Comparison of ENCODE assay signal across 10 mouse cellular contexts in genomic region chr1:151708966-151709733, GRCm38 (mm10). TPM values are rescaled to one million over a fixed set of nuclear protein-coding genes. Genes with fewer than 3 reads are reported as not detected.
A peak's percentile ranks its signal among the peaks of the same experiment; 100 is the strongest.
DNase-seq lines count a peak whose midpoint lies in the region; ATAC-seq lines count a peak whose summit lies in the region.
"Had no signal": no experiment of that assay in that cellular context is flagged by ENCODE, and none has a peak within 500 bp of the region (broad histone marks: within the 10 kb centered on the region; RNA-seq: fewer than 3 reads in every experiment).

No protein-coding gene starts in this region.

- H3K4me3 ChIP-seq in hindbrain, embryonic 14.5 days (replicated peaks; ENCODE audit: low read length) = no peak overlapping the region
- H3K4me3 ChIP-seq in hindbrain, embryonic 12.5 days = no peak overlapping the region

- 73% methylated on average over 13 of the region's 13 CpGs for WGBS in hindbrain, embryonic 14.5 days
- 69% methylated on average over 13 of the region's 13 CpGs for whole genome bisulfite sequencing in hindbrain, embryonic 12.5 days

- H3K4me1 ChIP-seq in hindbrain, embryonic 14.5 days (replicated peaks; ENCODE audit: control insufficient read depth, insufficient read depth, low read length) = no peaks in the 10 kb centered on the region
- peaks cover 11% of the 10 kb centered on the region; the same call in 1 of the 2 replicates for H3K4me1 ChIP-seq in hindbrain, embryonic 12.5 days

- H3K9me3 ChIP-seq in hindbrain, embryonic 14.5 days (ENCODE audit: control insufficient read depth, low read length) = no peaks in the 10 kb centered on the region
- H3K9me3 ChIP-seq in hindbrain, embryonic 12.5 days (replicated peaks) = no peaks in the 10 kb centered on the region

- no peak overlapping the region for H3K4me2 ChIP-seq in hindbrain, embryonic 14.5 days (replicated peaks)
- no peak overlapping the region for H3K4me2 ChIP-seq in hindbrain, embryonic 12.5 days (replicated peaks)

- no peak overlapping the region for H3K9ac ChIP-seq in hindbrain, embryonic 14.5 days
- H3K9ac ChIP-seq in hindbrain, embryonic 12.5 days = no peak overlapping the region

- DNase-seq in hindbrain, embryonic 14.5 days (ENCODE audit: low spot score) = peak; percentile 48
- peak; percentile 70 for DNase-seq in 416B (ENCODE audit: low read depth)
- peak; percentile 72 for DNase-seq in adipocyte (ENCODE audit: low spot score)
- peak; percentile 73 for DNase-seq in kidney, postnatal 14 days
- no peak for DNase-seq in layer of hippocampus, adult 11-12 months (ENCODE audit: low spot score)
- DNase-seq: thymus, adult 2 months had no signal

- no peaks in the 10 kb centered on the region for H3K27me3 ChIP-seq in hindbrain, embryonic 14.5 days (ENCODE audit: control insufficient read depth, insufficient read depth, low read length)
- H3K27me3 ChIP-seq in hindbrain, embryonic 12.5 days = no peaks in the 10 kb centered on the region

- no peak overlapping the region for H3K27ac ChIP-seq in hindbrain, embryonic 14.5 days
- H3K27ac ChIP-seq in hindbrain, embryonic 12.5 days = no peak overlapping the region
- H3K27ac ChIP-seq: macrophage had no signal

- no peaks in the 10 kb centered on the region for H3K36me3 ChIP-seq in hindbrain, embryonic 14.5 days (replicated peaks; ENCODE audit: control insufficient read depth, insufficient read depth)
- no peaks in the 10 kb centered on the region for H3K36me3 ChIP-seq in hindbrain, embryonic 12.5 days

- no peak for ATAC-seq in hindbrain, embryonic 14.5 days (ENCODE audit: low FRiP score)
- ATAC-seq in hindbrain, embryonic 12.5 days (ENCODE audit: low FRiP score) = no peak
- ATAC-seq in CD4-positive, CD25-positive, alpha-beta regulatory T cell, adult 4 months = no peak
- ATAC-seq in megakaryocyte, adult 5-6 weeks (ENCODE audit: poor library complexity, severe bottlenecking) = no peak

RNA-seq across cellular contexts. Expression of gene Edem3, which starts 46.0 kb away (rescaled TPM):
- 28.3 and 34.6 TPM in 2 replicates for polyA plus RNA-seq in hindbrain, embryonic 14.5 days (2014; fragmentation: Nextera tagmentation; extraction: Ambion mirVana)
- polyA plus RNA-seq in hindbrain, embryonic 12.5 days (2016; fragmentation: Nextera tagmentation; extraction: Ambion mirVana) = 30.2 and 34.3 TPM in 2 replicates
- 1 to 10 TPM; 3.1 to 4.8 TPM for polyA plus RNA-seq in CD4-positive, CD25-positive, alpha-beta regulatory T cell, adult 4 months (2017; shearing (Covaris generic))
- 16.9 and 19.6 TPM in 2 replicates for total RNA-seq in megakaryocyte, adult 5-6 weeks (2015)
- total RNA-seq in megakaryocyte, adult 5-6 weeks (2017) = 33.1 and 33.4 TPM in 2 replicates
